Mouse (Mus musculus) limb, embryonic 13.5 days (tissue): ENCODE measurements around the gene Scube3. TPM values are rescaled to one million over a fixed set of nuclear protein-coding genes. Genes with fewer than 3 reads are reported as not detected.
A peak's percentile ranks its signal among the peaks of the same experiment; 100 is the strongest.
"Not testable (repeated sequence)": the region's sequence is repeated elsewhere in the genome, so short reads cannot be mapped to it uniquely, and the experiment has no call there.

Source experiments
- ATAC-seq: fragments of 200-750 bp; cut with Nextera tagmentation; 2 replicates; pipeline ENCODE4 v1.8.0; 2017; ENCODE audit warnings: low read depth, moderate number of reproducible peaks, moderate TSS enrichment; ENCODE audit not compliant: low FRiP score
- H3K27ac ChIP-seq: fragments of 300-500 bp; sonication (generic); 2 replicates; pipeline ENCODE4 v1.5.1; 2015; ENCODE audit warnings: inconsistent platforms, mild to moderate bottlenecking, moderate library complexity
- H3K27me3 ChIP-seq: fragments of 300-500 bp; sonication (generic); 2 replicates; pipeline ENCODE4 v1.6.1; 2015; ENCODE audit warnings: mild to moderate bottlenecking, inconsistent platforms
- H3K36me3 ChIP-seq: fragments of 300-500 bp; sonication (generic); 2 replicates; pipeline ENCODE4 v1.6.1; 2015; ENCODE audit warnings: inconsistent platforms, mild to moderate bottlenecking, moderate library complexity
- H3K4me1 ChIP-seq: fragments of 300-500 bp; sonication (generic); 2 replicates; pipeline ENCODE4 v1.6.1; 2015; ENCODE audit warnings: inconsistent platforms
- H3K4me2 ChIP-seq: fragments of 300-500 bp; sonication (generic); replicated peaks from 2 replicates; pipeline ENCODE4 v1.6.1; 2015; ENCODE audit warnings: inconsistent platforms, mild to moderate bottlenecking, moderate library complexity
- H3K4me3 ChIP-seq: fragments of 300-500 bp; sonication (generic); 2 replicates; pipeline ENCODE4 v1.5.1; 2015; ENCODE audit warnings: moderate library complexity, mild to moderate bottlenecking, inconsistent platforms
- H3K9ac ChIP-seq: fragments of 300-500 bp; sonication (generic); 2 replicates; pipeline ENCODE4 v1.6.1; 2015; ENCODE audit warnings: mild to moderate bottlenecking, inconsistent platforms
- H3K9me3 ChIP-seq: fragments of 300-500 bp; sonication (generic); 2 replicates; pipeline ENCODE4 v1.6.1; 2016; ENCODE audit warnings: inconsistent platforms
- WGBS: fragments of 180-500 bp; shearing (Covaris S2); methylation state at CpG from one replicate; pipeline ENCODE4 v1.1.7; 2015; 5-methylcytosine and 5-hydroxymethylcytosine counted together
- polyA plus RNA-seq: library from polyadenylated mRNA; unstranded; fragments of >200 nt; fragmentation: Nextera tagmentation; extraction: Ambion mirVana; gene quantifications from 2 replicates; pipeline ENCODE4 v1.2.1, GENCODE M21; 2015

Gene Scube3
- polyA plus RNA-seq, 1 experiment from 2014 or later: 10.3 TPM

GRCm38 (mm10) chr17:28209457-28210110, 67.6 kb downstream of the Scube3 start:
- peaks cover 29% of the 10 kb centered on the region for H3K4me1 ChIP-seq

GRCm38 (mm10) chr17:28211921-28212341, 70.0 kb downstream of the Scube3 start:
- Histone ChIP-seq H3K4me1 (peaks cover 26% of the 10 kb centered on the region), H3K4me2 (no peak overlapping the region), H3K27me3 (no peaks in the 10 kb centered on the region), H3K9me3 (no peaks in the 10 kb centered on the region), H3K4me3 (no peak overlapping the region), H3K36me3 (no peaks in the 10 kb centered on the region), H3K9ac (no peak overlapping the region), H3K27ac (peak overlapping the region; percentile 15; the same call in 1 of the 2 replicates)
- ATAC-seq: no peak
- WGBS: 65% methylated on average over 6 of the region's 6 CpGs

More at GRCm38 (mm10) chr17:28209457-28210110, 67.6 kb downstream of the Scube3 start:
- H3K27ac ChIP-seq: no peak overlapping the region
- H3K4me2 ChIP-seq: no peak overlapping the region
- 71% methylated on average over 4 of the region's 4 CpGs for WGBS
- no peak overlapping the region for H3K4me3 ChIP-seq
- H3K9ac ChIP-seq: no peak overlapping the region
- no peaks in the 10 kb centered on the region for H3K27me3 ChIP-seq
- H3K36me3 ChIP-seq: peaks cover 15% of the 10 kb centered on the region
- ATAC-seq: no peak
- no peaks in the 10 kb centered on the region for H3K9me3 ChIP-seq

GRCm38 (mm10) chr17:28212391-28212790, 70.5 kb downstream of the Scube3 start:
- peaks cover 24% of the 10 kb centered on the region for H3K4me1 ChIP-seq
- H3K9me3 ChIP-seq: no peaks in the 10 kb centered on the region
- H3K36me3 ChIP-seq: no peaks in the 10 kb centered on the region
- no peak for ATAC-seq
- no peaks in the 10 kb centered on the region for H3K27me3 ChIP-seq
- H3K4me3 ChIP-seq: no peak overlapping the region
- 60% methylated on average over 9 of the region's 9 CpGs for WGBS
- no peak overlapping the region for H3K4me2 ChIP-seq
- H3K27ac ChIP-seq: peak overlapping the region; percentile 15; the same call in 1 of the 2 replicates
- no peak overlapping the region for H3K9ac ChIP-seq

- Histone ChIP-seq H3K4me2 (no peak overlapping the region), H3K4me1 (peaks cover 26% of the 10 kb centered on the region), H3K9me3 (no peaks in the 10 kb centered on the region), H3K27me3 (no peaks in the 10 kb centered on the region), H3K4me3 (no peak overlapping the region), H3K27ac (no peak overlapping the region), H3K36me3 (no peaks in the 10 kb centered on the region), H3K9ac (no peak overlapping the region)
- 33% methylated on average over 4 of the region's 4 CpGs for WGBS
- ATAC-seq: no peak
Observed at GRCm38 (mm10) chr17:28213236-28213635, 71.3 kb downstream of the Scube3 start.

- Histone ChIP-seq H3K4me3 (no peak overlapping the region), H3K4me2 (no peak overlapping the region), H3K27ac (no peak overlapping the region), H3K4me1 (peaks cover 15% of the 10 kb centered on the region), H3K9ac (no peak overlapping the region), H3K9me3 (no peaks in the 10 kb centered on the region), H3K36me3 (peaks cover 7% of the 10 kb centered on the region; the same call in 1 of the 2 replicates), H3K27me3 (no peaks in the 10 kb centered on the region)
- WGBS: 85% methylated on average over 9 of the region's 9 CpGs
- ATAC-seq: no peak
Observed at GRCm38 (mm10) chr17:28216791-28217190, 74.8 kb downstream of the Scube3 start.

GRCm38 (mm10) chr17:28217721-28218649, 76.0 kb downstream of the Scube3 start:
- Histone ChIP-seq H3K9ac (0 out of 2 replicates have a peak overlapping the region, but pooled peaks have one; percentile 36), H3K9me3 (no peaks in the 10 kb centered on the region), H3K4me1 (peaks cover 19% of the 10 kb centered on the region), H3K4me3 (no peak overlapping the region), H3K27ac (peak overlapping the region; percentile 76), H3K36me3 (peaks cover 7% of the 10 kb centered on the region; the same call in 1 of the 2 replicates), H3K4me2 (peak overlapping the region; percentile 47), H3K27me3 (no peaks in the 10 kb centered on the region)
- ATAC-seq: no peak; the same call in 1 of the 2 replicates
- whole genome bisulfite sequencing: 12% methylated on average over 23 of the region's 23 CpGs

- H3K4me1 ChIP-seq: peaks cover 32% of the 10 kb centered on the region
- ATAC-seq, H3K4me2 ChIP-seq, H3K27ac ChIP-seq, H3K4me3 ChIP-seq, H3K9me3 ChIP-seq, H3K36me3 ChIP-seq, H3K9ac ChIP-seq, H3K27me3 ChIP-seq: not testable (repeated sequence)
- WGBS: 94% methylated on average over 10 of the region's 10 CpGs
Observed at GRCm38 (mm10) chr17:28222463-28222862, 80.5 kb downstream of the Scube3 start.

GRCm38 (mm10) chr17:28223561-28224391, 81.8 kb downstream of the Scube3 start:
- peak overlapping the region; percentile 83 for H3K27ac ChIP-seq
- peak overlapping the region; percentile 58 for H3K4me3 ChIP-seq
- WGBS: under 1% methylated on average over 46 of the region's 46 CpGs
- H3K36me3 ChIP-seq: peaks cover 18% of the 10 kb centered on the region
- peaks cover 21% of the 10 kb centered on the region for H3K4me1 ChIP-seq
- peak; percentile 88 for ATAC-seq
- H3K4me2 ChIP-seq: peak overlapping the region; percentile 96
- peak overlapping the region; percentile 86 for H3K9ac ChIP-seq
- no peaks in the 10 kb centered on the region for H3K27me3 ChIP-seq
- no peaks in the 10 kb centered on the region for H3K9me3 ChIP-seq

Other genes starting within 250 kb of the Scube3 start
- 14.1 and 16.5 TPM in 2 replicates for gene Anks1, start 232.8 kb upstream of the Scube3 start, polyA plus RNA-seq
- 81.0 and 90.6 TPM in 2 replicates for gene Taf11, start 232.3 kb upstream of the Scube3 start, polyA plus RNA-seq
- gene Tcp11, start 61.5 kb upstream of the Scube3 start, polyA plus RNA-seq: 1.4 and 1.9 TPM in 2 replicates
- gene Zfp523, start 35.0 kb downstream of the Scube3 start, polyA plus RNA-seq: 42.2 and 43.6 TPM in 2 replicates
- 10.8 and 12.1 TPM in 2 replicates for gene Def6, start 65.6 kb downstream of the Scube3 start, polyA plus RNA-seq
- gene Ppard, start 90.6 kb downstream of the Scube3 start, polyA plus RNA-seq: 3.0 and 3.4 TPM in 2 replicates
- 36.0 and 37.3 TPM in 2 replicates for gene Fance, start 171.4 kb downstream of the Scube3 start, polyA plus RNA-seq
- 580 and 609 TPM in 2 replicates for gene Rpl10a, start 186.3 kb downstream of the Scube3 start, polyA plus RNA-seq
- gene Tead3, start 208.7 kb downstream of the Scube3 start, polyA plus RNA-seq: 14.9 and 15.4 TPM in 2 replicates
- 7.1 and 7.5 TPM in 2 replicates for gene Tulp1, start 223.1 kb downstream of the Scube3 start, polyA plus RNA-seq